Mouse (Mus musculus): ENCODE results near the gene Gramd1a. TPM values are rescaled to one million over a fixed set of nuclear protein-coding genes. Genes with fewer than 3 reads are reported as not detected.

Gramd1a gene
- total RNA-seq, 2 experiments from 2014 or later: 41.9 to 51.7 TPM

DNA sequence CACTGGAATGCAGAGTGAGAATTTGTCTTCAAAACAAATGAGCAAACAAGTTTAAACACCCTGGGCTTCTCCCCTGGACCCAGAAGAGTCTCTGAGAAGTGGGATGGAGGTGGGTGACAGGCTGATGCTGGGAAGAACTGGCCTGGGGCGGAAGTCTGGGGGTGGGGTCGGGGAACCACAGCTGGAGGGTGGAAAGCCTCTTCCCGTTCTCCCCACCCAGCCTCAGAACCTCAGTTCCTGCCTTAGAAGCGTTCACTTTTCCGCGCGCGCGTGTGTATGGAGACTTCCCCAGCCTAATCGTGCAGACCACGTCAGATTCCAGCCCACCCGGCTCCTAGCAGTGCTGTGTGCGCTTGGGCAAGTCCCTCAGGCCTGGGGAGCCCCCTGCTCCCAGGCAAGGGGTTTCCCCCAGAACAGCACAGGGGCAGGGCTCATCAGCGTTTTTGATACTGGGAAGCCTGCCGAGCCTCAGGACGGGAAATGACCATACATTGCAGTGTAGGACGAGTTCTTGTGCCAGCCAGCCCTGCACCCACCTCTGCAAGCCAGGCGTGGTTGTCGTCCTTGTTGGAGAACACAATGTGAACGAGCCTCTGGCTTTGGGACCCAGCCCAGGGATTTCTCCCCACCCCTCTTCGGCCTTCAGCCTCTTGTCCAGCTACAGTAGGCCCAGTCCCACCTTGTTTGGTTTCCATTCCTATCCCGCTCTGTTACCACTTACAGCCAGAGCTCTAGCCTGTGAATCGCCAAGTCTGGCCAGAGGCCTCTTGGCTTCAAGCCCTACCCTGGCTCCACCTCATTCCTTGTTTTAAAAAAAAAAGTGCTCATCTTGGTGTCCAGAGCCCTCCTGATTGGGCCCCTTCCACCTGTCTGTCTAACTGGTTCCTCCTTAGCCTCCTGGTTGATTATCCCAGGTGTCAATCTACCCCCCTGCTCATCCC is 4.1 kb downstream of the Gramd1a start:
- peak; percentile 50 to 60 for DNase-seq (ENCODE audit: low spot score in 2 of 2)

DNA sequence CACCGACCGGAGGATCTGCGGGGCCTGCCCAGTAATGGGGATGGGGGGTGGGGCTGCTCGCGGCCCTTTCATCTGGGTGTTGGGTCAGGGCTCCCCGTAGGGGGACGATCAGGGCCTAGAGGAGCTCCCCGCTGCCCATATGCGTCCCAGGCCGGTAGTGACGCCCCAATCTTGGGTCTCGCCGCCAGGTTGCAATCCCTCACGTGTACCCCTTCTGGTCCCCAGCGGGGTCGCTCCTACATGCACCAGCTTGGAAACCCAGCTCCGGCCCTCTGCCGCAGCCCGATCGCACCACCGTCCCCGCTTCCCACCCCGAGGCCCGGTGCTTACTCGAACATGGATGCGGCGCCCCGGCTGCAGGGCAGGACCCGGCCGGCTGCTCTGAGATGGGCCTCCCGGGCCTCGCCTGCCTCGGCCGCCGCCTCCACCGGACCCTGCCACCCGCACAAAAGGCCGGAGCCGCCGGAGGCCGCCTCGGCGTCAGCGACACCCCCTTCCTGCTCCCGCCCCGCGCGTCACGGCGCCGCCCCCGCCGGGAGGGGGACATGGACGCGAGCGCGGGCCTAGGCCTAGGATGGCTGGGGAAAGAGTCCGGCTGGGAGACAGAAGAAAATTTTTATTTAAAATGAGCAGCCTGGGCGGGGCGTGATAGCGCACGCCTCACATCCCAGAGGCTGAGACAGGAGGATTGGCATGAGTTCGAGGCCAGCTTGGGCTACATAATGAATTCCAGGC is 5.0 kb downstream of the Gramd1a start:
- peak; percentile 93 to 95 for DNase-seq (ENCODE audit: low spot score in 2 of 2)

DNA sequence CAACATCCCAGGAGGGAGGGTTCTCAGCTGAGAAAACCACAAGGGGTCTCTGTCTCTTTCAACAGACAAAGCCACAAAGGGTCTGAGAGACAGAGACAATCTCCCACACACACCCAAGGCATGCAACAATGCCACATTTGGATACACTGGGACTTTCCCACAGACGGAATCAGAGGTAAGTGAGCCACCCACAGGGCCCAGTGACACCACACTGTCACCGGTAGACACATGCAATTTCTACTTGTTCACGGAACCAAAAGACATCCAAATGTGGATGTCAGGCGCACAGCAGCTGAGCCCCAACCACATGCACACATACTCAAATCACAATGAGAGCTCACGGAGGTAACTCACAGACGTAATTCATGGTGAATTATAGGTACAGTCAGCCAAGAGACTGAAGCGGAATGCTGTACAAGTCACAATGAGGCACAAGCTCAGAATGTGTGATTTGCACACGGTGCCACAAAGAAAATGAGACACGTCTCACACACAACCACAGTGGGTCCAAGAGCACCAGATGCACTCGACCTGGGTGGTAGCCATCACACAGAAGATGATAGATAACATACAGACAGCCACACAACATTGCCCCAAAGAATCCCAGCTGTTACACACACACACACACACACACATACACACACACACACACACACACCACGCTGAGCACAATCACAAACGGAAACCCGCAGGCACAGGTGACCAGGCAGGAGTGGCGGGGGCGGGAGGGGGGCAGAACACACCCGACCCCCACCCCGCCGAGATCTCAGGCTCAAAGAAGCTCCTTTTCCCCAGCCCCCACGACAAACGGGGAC is 5.7 kb downstream of the Gramd1a start:
- no peak for DNase-seq (ENCODE audit: low spot score in 2 of 2)

DNA sequence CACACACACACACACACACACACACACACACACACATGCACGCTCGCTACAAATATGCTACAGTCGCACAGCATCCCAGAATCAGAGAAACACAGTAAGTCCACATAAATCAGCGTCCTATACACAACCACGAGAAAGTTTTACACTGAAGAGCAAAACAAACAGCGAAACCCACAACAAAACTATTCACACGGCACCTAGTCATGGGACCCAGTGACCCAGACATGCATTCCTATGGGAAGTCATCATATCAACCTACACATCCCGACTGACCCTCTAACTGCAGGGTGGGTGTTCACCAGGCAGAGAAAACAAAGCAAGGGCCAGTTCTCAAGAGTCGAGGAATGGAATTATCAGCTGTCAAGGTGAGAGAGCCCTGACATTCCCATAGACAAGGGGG is 6.4 kb downstream of the Gramd1a start:
- DNase-seq (ENCODE audit: low spot score in 2 of 2): no peak

DNA sequence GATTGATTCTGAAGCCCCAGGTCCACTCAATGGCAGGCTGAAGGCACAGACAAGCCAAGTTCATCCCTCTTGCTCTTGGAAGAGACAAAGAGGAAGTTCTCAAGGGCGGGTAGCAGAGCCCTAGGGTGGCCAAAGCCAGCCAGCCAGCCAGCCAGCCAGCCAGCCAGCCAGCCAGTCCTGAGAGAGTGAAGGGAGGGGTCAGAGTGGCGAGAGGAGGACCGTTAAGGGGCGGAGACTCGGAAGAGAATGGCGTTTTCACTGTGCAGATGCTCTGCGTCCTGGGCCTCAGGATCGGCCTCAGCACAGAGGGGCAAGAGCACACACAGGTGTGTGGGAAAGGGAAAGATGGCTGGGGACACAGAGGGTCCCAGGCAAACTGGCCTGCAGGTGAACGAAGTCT is 6.9 kb downstream of the Gramd1a start:
- no peak for DNase-seq (ENCODE audit: low spot score in 2 of 2)

DNA sequence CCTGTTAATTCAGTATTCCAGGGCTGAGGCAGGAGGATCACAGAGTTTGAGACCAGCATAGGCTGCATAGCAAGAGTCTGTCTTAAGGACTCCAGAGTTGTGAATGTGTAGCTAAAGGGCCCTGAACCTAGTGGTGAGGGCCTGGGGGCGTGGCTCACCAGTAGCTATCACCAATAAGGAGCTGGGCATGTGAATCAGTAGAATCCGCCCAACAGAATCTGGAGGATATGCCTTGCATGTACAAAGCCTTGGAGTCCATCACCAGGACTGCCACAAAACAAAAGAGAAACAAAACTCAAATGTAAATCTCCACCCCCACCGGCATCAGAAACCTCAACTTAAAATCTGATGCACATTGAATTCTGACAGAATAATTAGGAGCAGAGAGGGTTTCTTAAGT is 7.6 kb downstream of the Gramd1a start:
- DNase-seq (ENCODE audit: low spot score in 2 of 2): no peak

DNA sequence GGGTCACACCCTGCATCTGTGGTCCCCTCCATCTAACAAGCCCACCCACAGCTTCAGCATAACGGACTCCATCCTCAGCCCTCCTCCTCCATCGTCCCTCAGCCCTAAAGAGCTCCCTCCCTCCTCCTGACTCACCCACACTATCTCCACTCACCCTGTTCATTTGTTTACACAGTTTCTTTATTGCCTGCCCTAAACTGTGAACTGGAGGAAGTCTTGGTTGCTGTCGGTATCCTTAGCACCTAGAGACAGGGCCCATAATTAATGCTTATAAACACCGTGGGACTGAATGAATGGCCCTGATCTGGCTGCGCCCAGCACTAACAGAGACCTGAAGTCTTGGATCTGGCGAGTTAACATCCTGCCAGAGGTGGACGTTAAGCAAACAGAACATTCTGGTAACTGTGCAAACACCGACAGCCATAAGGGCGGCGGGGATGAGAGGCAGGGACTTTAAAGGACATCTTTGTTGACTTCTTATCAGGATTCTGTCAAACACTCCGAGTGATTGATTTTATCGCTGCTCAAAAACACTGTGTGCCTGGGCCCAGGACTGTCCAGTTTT is 10.0 kb downstream of the Gramd1a start:
- no peak for DNase-seq (ENCODE audit: low spot score in 2 of 2)

DNA sequence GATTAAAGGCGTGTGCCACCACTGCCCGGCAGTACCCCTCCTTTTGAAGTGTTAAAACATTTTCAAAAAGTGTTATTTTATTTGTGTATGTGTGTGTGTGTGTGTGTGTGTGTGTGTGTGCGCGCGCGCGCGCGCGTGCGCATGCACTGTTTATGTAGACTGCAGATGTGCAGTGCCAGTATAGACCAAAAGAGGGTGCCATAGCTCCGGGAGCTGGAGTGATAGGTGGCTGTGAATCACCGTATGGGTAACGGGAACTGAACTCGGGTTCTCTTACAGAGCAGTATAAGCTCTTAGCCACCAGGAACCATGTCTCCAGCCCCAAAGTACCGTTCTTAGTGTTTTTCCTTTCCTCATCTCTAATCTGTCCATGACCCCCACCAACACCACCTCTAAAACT is 10.8 kb downstream of the Gramd1a start:
- DNase-seq (ENCODE audit: low spot score in 2 of 2): no peak

DNA sequence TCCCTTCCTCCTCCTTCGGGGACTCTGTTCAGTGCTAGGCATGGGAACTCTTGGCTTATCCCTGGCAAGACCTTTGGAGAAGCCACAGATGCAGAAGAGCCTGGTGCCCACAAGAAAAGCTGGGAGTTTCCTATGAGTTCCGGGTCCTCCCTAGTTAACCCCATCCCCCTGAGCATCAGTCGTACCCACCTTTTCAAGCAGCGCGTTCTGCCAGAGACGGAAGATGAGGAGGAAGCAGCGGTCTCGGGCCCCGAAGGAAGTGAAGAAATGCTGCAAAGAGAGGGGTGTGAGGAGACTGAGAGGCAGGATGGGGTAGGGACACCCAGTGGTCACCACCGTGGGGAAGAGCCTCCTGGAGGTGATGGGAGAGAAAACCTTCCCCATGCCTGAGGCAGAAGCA is 14.8 kb downstream of the Gramd1a start:
- DNase-seq (ENCODE audit: low spot score in 2 of 2): no peak

DNA sequence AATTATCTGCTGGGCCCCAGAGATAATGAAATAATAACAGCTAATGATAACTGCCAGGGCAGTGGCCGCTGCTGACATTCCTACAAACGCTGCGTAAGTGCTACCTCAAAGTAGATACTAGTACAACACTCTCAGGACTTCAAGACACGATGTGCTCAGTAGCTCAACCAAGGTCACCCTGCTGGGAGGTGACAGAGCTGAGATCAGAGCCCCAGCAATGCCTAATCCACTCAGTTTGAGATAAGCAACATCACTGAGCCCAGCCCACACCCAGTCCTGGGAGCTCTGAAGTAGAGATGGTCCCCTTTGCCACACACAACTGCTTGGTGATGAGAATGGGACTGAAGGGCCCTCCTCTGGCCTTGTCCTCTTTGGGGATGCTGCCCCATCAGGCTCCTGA is 15.4 kb downstream of the Gramd1a start:
- no peak for DNase-seq (ENCODE audit: low spot score in 2 of 2)

DNA sequence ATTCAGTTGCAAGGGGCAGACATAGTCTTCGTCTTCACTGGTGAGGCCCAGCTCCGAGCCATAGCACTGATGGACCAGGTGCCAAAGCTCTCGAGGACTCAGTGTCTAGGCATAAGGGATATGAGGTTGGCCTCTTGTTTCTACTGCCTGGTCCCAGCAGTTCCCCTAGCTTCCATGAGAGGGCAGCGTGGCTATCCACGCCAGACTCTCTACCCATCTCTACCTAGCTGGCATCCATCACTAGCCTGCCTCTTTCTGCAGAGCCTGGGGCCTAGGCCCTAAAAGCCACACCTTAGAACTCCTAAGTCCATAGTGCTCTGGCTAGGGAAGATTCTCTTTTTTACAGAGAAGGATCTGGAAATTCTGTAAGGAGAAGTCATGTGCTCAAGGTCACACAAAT is 15.9 kb downstream of the Gramd1a start:
- peak; percentile 62 to 64 for DNase-seq (ENCODE audit: low spot score in 2 of 2)

DNA sequence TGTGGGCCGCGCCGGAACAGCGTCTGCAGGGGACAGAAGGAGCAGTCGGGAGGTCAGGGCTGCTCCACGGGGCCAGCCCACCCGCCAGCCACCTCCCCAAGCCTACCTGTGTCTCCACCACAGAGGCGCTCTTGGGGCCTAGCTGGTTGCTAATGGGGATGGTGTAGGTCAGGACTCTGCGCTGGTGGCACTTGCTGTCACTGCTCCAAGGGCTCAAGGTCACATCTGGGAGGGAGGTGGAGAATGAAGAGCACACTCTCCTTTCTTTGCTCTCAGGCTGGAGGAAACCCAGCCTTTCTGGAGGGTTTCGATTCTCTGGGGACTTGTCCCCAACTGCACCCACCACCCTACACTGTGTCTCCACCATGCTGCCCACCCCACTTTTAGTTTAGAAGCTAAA is 20.0 kb downstream of the Gramd1a start:
- DNase-seq (ENCODE audit: low spot score in 2 of 2): no peak

DNA sequence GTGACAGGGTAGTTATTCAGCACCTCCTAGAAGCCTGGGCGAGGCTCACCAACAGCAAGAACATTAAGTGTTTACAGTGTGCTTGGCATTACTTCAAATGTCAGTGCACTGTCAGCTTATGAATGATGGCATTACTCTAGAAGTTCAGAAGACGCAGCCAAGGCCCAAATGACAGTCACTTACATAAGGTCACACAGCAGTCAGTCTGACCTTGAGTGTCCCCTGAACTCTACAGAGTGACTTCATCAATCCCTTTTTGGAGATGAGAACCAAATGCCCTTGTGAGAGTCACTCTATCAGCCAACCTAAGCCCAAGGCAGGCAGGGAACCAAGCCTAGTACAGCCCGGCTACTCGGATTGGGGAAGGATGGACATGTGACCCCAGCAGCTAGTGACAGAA is 23.8 kb downstream of the Gramd1a start:
- DNase-seq (ENCODE audit: low spot score in 2 of 2): no peak

DNA sequence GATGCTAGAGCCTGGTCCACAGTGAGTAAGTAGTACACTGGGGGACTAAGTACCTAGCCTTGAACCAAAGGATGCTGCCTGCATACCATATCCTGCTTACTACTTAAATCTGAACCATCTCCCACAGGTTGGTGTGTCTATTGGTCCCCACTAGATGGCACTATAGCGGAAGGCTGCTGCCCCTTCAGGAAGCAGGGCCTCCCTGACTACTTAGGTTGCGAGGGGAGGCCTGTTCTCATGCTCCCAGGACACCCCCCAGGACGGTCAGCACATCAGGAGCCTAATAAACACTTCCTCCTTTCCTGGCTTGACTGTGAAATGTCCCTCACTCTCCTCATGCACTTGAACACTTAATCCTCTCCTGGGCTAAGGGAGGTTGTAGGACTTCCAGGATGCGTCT is 24.9 kb downstream of the Gramd1a start:
- no peak for DNase-seq (ENCODE audit: low spot score in 2 of 2)

DNA sequence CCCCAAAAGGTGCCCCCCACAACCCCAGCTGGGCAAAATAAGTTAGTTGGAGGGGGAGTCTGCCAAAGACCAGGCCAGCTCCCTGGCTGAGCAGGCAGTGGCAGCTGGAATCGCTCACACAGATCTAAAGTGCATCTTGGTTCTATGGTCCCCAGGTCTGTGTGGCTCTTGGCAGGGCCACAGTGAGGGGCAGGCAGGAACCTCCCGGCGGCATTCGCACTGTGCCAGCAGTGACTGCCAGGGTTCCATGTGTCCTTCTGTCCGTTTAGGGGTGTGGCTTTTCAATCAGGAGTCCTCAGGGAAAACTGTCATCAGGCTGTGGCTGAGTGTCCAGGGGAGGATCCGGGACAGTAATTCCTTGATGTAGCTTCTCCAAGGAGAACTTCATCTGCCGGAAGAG is 25.5 kb downstream of the Gramd1a start:
- no peak for DNase-seq (ENCODE audit: low spot score in 2 of 2)

DNA sequence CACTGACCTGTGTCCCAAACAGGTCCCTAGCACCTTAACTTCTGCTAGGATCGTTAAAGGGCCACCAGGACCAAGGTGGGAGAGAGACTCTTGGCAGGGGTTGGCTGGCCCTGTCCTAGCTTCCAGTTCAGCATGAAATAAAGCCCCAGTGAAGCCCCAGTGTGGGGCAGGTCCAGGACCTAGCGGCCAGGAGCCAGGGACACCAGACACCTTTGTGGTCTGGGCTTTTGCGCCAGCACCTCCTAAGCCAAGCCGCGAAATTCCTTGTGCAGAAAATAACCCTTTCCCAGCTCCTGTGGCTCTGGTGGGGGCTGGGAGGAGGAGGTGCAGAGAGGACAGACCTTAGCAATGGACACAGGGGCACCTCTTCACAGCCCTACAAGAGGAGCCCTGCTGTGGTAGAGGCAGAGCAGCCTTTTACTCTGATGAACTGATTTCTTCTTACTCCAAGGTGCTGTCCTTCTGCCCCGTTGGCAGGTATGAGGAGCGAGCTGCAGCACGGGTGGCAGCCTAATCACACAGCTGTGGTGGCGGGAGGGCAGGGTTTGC is 27.5 kb downstream of the Gramd1a start:
- DNase-seq (ENCODE audit: low spot score in 2 of 2): no peak

DNA sequence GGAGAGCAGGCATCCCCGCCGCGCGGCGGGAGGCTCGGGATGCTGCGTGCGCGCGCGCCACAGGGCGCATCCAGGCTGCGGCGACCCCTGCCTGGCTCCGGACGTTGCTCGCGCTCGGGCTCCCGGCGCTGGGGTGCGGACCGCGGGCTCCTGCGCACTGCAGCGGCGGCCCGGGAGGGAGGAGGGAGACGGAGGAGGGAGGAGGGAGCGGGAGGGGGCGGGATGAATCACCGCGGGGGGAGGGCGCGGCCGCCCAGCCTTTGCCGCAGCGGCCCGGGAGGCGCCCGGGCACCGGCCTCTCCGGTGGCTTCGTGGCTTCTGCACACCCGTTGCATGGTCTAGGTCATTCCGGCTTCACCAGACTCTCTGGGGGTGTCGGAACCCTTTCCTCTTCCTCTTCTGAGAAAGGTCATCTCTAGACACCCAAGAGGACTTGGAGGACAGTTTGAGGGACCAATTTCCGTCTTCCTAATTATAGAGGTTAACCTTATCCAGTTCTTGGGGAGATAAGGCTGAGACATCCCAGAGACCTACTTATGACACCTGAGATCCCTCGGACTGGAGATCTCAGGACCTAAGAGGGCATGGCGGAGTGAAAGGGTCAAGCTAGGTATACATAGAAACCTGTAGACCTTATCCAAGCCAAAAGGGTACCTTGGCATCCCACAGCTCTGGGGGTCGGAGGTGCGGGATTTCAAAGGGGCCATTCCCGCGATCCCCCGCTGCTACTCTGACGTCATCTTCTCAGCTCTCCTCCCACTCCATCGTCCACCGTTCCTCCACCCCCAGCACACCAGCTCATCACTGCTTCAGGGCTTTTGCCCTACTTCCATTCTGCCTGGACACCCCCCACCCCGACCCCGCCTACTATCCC is 28.6 kb downstream of the Gramd1a start, which contains the start of gene Scn1b:
TSS of gene Scn1b (minus strand) at position 153 of the 874 bp plus-strand sequence.
- peak; percentile 66 to 73 for DNase-seq (ENCODE audit: low spot score in 2 of 2)

DNA sequence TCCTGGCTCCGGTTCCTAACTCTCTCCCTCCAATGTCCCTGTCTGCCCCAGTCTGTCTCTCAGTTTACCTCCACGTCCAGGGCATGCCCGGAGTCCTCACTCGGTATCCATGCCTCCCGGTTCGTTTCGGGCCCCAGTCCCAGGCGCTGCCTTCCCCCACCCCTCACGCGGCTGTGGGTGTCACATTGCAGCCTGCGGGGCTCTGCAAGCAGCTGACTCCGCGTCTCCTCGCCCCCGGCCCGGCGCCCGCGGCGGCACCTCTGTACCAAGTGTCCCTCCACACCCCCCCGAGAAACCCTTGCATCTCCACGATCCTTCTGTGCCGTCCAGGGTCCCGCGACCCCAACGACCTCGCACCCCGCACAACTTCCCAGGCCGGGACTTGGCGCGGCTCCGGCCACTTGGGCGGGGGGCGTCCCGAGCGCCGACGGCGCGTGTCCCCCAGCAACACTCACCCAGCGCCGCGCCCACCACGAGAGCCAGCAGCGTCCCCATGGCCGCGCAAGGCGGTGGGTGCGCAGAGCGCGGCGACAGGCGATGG is 29.4 kb downstream of the Gramd1a start:
- no peak for DNase-seq (ENCODE audit: low spot score in 2 of 2)

DNA sequence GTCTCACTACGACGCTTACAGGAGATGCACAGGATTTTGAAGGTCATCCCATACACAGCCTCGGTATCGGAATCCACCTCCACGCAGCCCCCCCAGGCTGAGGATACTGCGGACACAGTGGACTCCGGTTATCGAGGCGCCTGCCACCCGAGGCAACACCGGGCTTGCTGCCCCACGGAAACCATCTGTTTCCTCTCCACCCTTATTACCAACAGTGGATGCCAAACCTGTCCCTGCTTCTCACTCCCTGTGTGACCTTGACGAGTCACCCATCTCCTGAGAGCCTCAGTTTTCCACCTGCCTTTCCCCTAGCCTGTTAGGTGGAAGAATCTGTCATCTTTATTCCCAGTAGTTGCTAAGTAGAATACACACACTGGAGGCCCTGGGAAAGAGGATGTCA is 30.6 kb downstream of the Gramd1a start:
- DNase-seq (ENCODE audit: low spot score in 2 of 2): no peak

Measured in adrenal gland, adult 18-20 months (tissue).